Mouse (Mus musculus): Measurements from ENCODE around the gene Ctsw. TPM values are rescaled to one million over a fixed set of nuclear protein-coding genes. Genes with fewer than 3 reads are reported as not detected.

Gene Ctsw
- total RNA-seq, 4 experiments from 2014 or later, result 0.30 to 1.0 (median 0.46) TPM

Other genes starting within 250 kb of the Ctsw start
- 10 to 100 TPM; 63.3 to 64.7 (median 64.5) TPM for gene Pacs1, start 195.4 kb downstream of the Ctsw start, total RNA-seq (2022)
- 100 to 1,000 TPM; 201 to 220 (median 207) TPM for gene Sf3b2, start 173.1 kb downstream of the Ctsw start, total RNA-seq (2022)
- gene Gal3st3, start 170.2 kb downstream of the Ctsw start, total RNA-seq (2022), result 10 to 100 TPM; 55.7 to 57.0 (median 56.3) TPM
- not detected for gene Catsper1, start 132.8 kb downstream of the Ctsw start, total RNA-seq (2022)
- 10 to 100 TPM; 21.5 to 39.4 (median 34.1) TPM for gene Cst6, start 118.9 kb downstream of the Ctsw start, total RNA-seq (2022)
- gene Eif1ad, start 101.8 kb downstream of the Ctsw start, total RNA-seq (2022), result 10 to 100 TPM; 22.1 to 29.0 (median 23.8) TPM
- gene Banf1, start 101.3 kb downstream of the Ctsw start, total RNA-seq (2022), result 10 to 100 TPM; 66.5 to 85.5 (median 77.9) TPM
- 100 to 1,000 TPM in 2 of 4 experiments, 10 to 100 TPM in 2; 85.6 to 109 (median 94.2) TPM for gene Sart1, start 79.8 kb downstream of the Ctsw start, total RNA-seq (2022)
- not detected for gene Tsga10ip, start 66.0 kb downstream of the Ctsw start, total RNA-seq (2022)
- gene Drap1, start 43.5 kb downstream of the Ctsw start, total RNA-seq (2022), result 100 to 1,000 TPM; 253 to 272 (median 266) TPM
- gene AI837181, start 43.4 kb downstream of the Ctsw start, total RNA-seq (2022), result 10 to 100 TPM; 70.4 to 79.1 (median 75.0) TPM
- gene Fosl1, start 21.0 kb downstream of the Ctsw start, total RNA-seq (2022), result not detected
- 10 to 100 TPM; 26.2 to 30.7 (median 29.4) TPM for gene Ccdc85b, start 10.6 kb downstream of the Ctsw start, total RNA-seq (2022)
- 100 to 1,000 TPM in 1 of 4 experiments, 10 to 100 TPM in 3; 89.0 to 124 (median 93.6) TPM for gene Fibp, start 7.9 kb downstream of the Ctsw start, total RNA-seq (2022)
- 10 to 100 TPM; 16.0 to 21.9 (median 18.7) TPM for gene Efemp2, start 5.4 kb upstream of the Ctsw start, total RNA-seq (2022)
- gene Mus81, start 19.9 kb upstream of the Ctsw start, total RNA-seq (2022), result 10 to 100 TPM; 29.7 to 36.3 (median 35.4) TPM
- gene Cfl1, start 21.9 kb upstream of the Ctsw start, total RNA-seq (2022), result 1,000 to 10,000 TPM; 1,338 to 1,440 (median 1,412) TPM
- 1 to 10 TPM; 6.6 to 8.6 (median 7.1) TPM for gene 1700020D05Rik, start 35.3 kb upstream of the Ctsw start, total RNA-seq (2022)
- 10 to 100 TPM; 82.4 to 93.9 (median 89.3) TPM for gene Snx32, start 42.0 kb upstream of the Ctsw start, total RNA-seq (2022)
- gene Ovol1, start 92.1 kb upstream of the Ctsw start, total RNA-seq (2022), result not detected
- gene Ap5b1, start 99.5 kb upstream of the Ctsw start, total RNA-seq (2022), result 1 to 10 TPM; 6.9 to 9.1 (median 7.8) TPM
- 10 to 100 TPM; 68.0 to 88.2 (median 72.1) TPM for gene Rnaseh2c, start 133.4 kb upstream of the Ctsw start, total RNA-seq (2022)
- 100 to 1,000 TPM in 1 of 4 experiments, 10 to 100 TPM in 3; 87.3 to 115 (median 97.0) TPM for gene Kat5, start 141.7 kb upstream of the Ctsw start, total RNA-seq (2022)
- gene Rela, start 169.0 kb upstream of the Ctsw start, total RNA-seq (2022), result 10 to 100 TPM; 22.5 to 25.3 (median 23.7) TPM
- 10 to 100 TPM; 12.5 to 20.7 (median 14.9) TPM for gene Sipa1, start 195.2 kb upstream of the Ctsw start, total RNA-seq (2022)
- gene Map3k11, start 220.2 kb upstream of the Ctsw start, total RNA-seq (2022), result 10 to 100 TPM; 19.0 to 20.2 (median 19.7) TPM
- gene Pcnx3, start 220.4 kb upstream of the Ctsw start, total RNA-seq (2022), result 10 to 100 TPM; 74.4 to 86.8 (median 80.3) TPM
- under 1 TPM in 1 of 4 experiments, not detected in 3; 0.37 TPM for gene Kcnk7, start 235.9 kb upstream of the Ctsw start, total RNA-seq (2022)